Mouse (Mus musculus) hindbrain, embryonic 12.5 days (tissue): Measurements from ENCODE around the gene Cd276. TPM values are rescaled to one million over a fixed set of nuclear protein-coding genes. Genes with fewer than 3 reads are reported as not detected.
A peak's percentile ranks its signal among the peaks of the same experiment; 100 is the strongest.

ENCODE experiments used
- ATAC-seq: fragments of 200-750 bp; cut with Nextera tagmentation; 2 replicates; pipeline ENCODE4 v1.8.0; 2017; ENCODE audit warnings: moderate TSS enrichment; ENCODE audit not compliant: low FRiP score
- H3K27ac ChIP-seq: fragments of 300-500 bp; sonication (generic); 2 replicates; pipeline ENCODE4 v1.5.1; 2016; ENCODE audit warnings: mild to moderate bottlenecking
- H3K27me3 ChIP-seq: fragments of 300-500 bp; sonication (generic); 2 replicates; pipeline ENCODE4 v1.6.1; 2016; ENCODE audit warnings: mild to moderate bottlenecking
- H3K36me3 ChIP-seq: fragments of 300-500 bp; sonication (generic); 2 replicates; pipeline ENCODE4 v1.6.1; 2016; ENCODE audit warnings: mild to moderate bottlenecking
- H3K4me1 ChIP-seq: fragments of 300-500 bp; sonication (generic); 2 replicates; pipeline ENCODE4 v1.6.1; 2016
- H3K4me2 ChIP-seq: fragments of 300-500 bp; sonication (generic); replicated peaks from 2 replicates; pipeline ENCODE4 v1.6.1; 2016; ENCODE audit warnings: mild to moderate bottlenecking
- H3K4me3 ChIP-seq: fragments of 300-500 bp; sonication (generic); 2 replicates; pipeline ENCODE4 v1.5.1; 2016; ENCODE audit warnings: mild to moderate bottlenecking
- H3K9ac ChIP-seq: fragments of 300-500 bp; sonication (generic); 2 replicates; pipeline ENCODE4 v1.6.1; 2016; ENCODE audit warnings: mild to moderate bottlenecking, moderate library complexity
- H3K9me3 ChIP-seq: fragments of 300-500 bp; sonication (generic); replicated peaks from 2 replicates; pipeline ENCODE4 v1.6.1; 2016; ENCODE audit warnings: mild to moderate bottlenecking
- WGBS: fragments of 180-500 bp; shearing (Covaris S2); methylation state at CpG from one replicate; pipeline ENCODE4 v1.1.7; 2016; 5-methylcytosine and 5-hydroxymethylcytosine counted together
- polyA plus RNA-seq: library from polyadenylated mRNA; unstranded; fragments of >200 nt; fragmentation: Nextera tagmentation; extraction: Ambion mirVana; gene quantifications from 2 replicates; pipeline ENCODE4 v1.2.1, GENCODE M21; 2016

Cd276 gene
- polyA plus RNA-seq, 1 experiment from 2014 or later = 45.9 TPM

DNA sequence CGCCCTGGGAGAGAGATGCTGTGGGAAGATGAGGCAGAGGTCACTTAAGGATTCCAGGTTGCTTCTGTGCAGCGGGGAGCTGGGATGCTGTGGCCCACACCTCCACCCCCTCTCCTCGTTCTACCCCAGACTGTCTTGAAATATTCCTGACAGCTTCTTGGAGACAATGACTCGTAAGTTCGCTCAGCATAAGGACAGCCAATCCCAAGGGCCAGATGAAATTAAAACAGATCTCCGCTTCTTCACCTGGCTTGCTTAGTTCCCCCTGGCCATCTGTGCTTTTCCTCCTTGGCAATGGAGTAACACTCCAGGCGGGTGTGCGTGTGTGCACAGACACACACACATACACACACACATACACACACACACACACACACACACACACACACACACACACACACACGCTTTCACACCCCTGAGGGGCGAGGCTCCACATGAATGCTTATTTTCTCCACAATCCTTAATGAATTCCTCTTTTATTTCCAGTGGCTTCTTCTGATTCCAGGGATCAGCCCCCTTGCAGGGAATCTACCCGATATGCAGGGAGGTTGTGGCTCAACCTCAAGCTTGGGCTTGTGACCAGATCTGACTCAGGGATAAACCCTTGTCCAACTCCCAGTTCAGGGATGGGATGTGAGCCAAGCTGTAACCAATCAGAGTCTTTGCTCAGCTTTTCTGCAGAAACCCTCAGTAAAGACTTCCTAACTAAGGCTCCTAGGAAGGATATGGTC is 8.4 kb downstream of the Cd276 start:
- ATAC-seq = no peak

DNA sequence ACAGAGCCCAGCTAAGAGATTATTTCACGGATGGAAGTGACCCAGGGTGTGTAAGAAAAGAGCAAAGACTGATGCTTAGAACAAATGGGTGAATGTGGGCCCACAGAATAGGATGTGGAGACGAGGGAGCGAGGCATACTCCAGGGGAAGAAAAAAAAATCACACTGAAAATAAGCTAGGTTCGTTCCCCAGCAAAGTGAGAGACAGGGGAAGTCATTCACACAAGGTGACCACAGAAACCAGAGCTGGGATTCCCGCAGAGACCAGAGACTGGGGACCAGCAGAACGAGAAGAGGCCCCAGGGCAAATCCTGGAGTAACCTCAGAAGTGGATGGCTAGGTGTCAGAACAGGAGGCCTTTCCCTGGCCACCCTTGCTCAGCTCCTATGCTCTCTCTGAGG is 9.8 kb downstream of the Cd276 start:
- Histone ChIP-seq H3K36me3 (no peaks in the 10 kb centered on the region), H3K27ac (no peak overlapping the region), H3K27me3 (no peaks in the 10 kb centered on the region), H3K9me3 (no peaks in the 10 kb centered on the region), H3K4me3 (no peak overlapping the region), H3K4me2 (no peak overlapping the region), H3K4me1 (peaks cover 30% of the 10 kb centered on the region), H3K9ac (no peak overlapping the region)
- ATAC-seq = no peak
- 78% methylated on average over 6 of the region's 6 CpGs for WGBS

More for the DNA sequence above, 8.4 kb downstream of the Cd276 start:
- Histone ChIP-seq H3K27me3 (no peaks in the 10 kb centered on the region), H3K4me1 (peaks cover 28% of the 10 kb centered on the region), H3K27ac (no peak overlapping the region), H3K4me2 (no peak overlapping the region), H3K36me3 (no peaks in the 10 kb centered on the region), H3K4me3 (no peak overlapping the region), H3K9me3 (no peaks in the 10 kb centered on the region), H3K9ac (no peak overlapping the region)
- WGBS = 84% methylated on average over 11 of the region's 11 CpGs

DNA sequence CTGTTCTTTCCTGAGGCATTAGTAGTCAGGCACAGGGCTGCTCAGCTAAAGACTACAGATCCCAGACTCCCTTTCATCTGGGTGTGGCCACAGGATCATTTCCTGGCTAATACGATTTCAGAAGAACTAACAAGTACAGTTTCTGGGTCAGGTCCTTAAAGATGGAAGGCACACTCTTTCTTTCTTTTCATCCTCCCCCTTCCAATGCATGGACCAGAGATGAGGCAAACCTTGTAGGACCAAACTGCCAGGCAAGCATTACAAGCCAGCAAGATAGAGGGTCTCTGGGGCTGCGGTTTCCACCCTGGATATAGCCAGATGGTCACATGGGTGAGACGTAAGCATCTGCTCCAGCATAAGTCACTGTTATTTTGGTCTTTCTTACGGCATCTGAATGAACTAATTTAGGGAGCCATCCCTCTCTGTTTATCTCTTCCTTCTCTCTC is 10.3 kb downstream of the Cd276 start:
- Histone ChIP-seq H3K4me3 (no peak overlapping the region), H3K9me3 (no peaks in the 10 kb centered on the region), H3K27me3 (no peaks in the 10 kb centered on the region), H3K27ac (no peak overlapping the region), H3K4me1 (peaks cover 30% of the 10 kb centered on the region), H3K4me2 (0 out of 2 replicates have a peak overlapping the region, but pooled peaks have one; percentile 5), H3K36me3 (no peaks in the 10 kb centered on the region), H3K9ac (no peak overlapping the region)
- ATAC-seq = no peak
- 76% methylated on average over 4 of the region's 4 CpGs for WGBS

DNA sequence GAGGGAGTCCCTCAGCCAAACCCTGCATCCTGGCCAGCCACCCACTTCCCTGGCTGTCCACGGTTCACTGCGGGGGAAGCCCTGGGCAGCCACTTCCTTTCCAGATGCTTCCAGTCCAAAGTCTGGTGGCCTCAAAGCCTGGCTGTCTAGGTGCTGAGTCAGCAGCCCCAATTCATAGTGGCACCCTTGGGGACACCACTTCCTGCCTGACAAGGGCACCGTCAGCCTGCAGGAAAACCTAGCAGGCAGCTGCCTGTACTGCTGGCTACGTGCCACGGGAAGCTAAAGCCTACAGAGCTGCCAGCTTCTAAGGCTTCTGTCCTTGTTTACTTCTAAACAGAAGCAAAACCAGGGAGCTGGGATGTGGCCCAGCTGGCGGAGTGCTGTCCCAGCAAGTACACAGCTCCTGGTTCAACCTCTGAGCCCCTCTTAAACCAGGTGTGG is 13.3 kb downstream of the Cd276 start:
- 63% methylated on average over 6 of the region's 6 CpGs for WGBS
- Histone ChIP-seq H3K9ac (no peak overlapping the region), H3K27me3 (no peaks in the 10 kb centered on the region), H3K4me2 (no peak overlapping the region), H3K4me3 (no peak overlapping the region), H3K4me1 (peaks cover 16% of the 10 kb centered on the region), H3K27ac (0 out of 2 replicates have a peak overlapping the region, but pooled peaks have one; percentile 35), H3K36me3 (peaks cover 16% of the 10 kb centered on the region), H3K9me3 (no peaks in the 10 kb centered on the region)
- ATAC-seq = no peak

DNA sequence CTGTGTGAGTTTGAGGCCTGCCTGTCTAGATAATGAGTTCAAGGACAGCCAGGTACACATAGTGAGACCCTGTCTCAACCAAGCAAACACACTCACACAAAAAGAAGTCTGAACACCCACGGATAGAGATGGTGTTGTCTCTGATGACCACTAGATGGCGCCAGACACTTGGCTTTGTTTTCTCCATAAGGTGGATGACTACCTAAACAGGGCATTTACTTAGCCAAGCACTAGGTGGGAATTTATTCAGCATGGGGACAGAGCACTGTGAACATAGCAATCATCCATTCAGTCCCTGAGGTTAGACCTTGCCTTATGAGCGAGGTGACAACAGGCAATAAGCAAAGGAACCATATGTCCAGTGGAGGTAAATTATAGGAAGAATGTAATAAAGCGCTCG is 15.4 kb downstream of the Cd276 start:
- Histone ChIP-seq H3K27me3 (no peaks in the 10 kb centered on the region), H3K4me1 (peaks cover 11% of the 10 kb centered on the region), H3K4me3 (no peak overlapping the region), H3K4me2 (no peak overlapping the region), H3K9me3 (no peaks in the 10 kb centered on the region), H3K27ac (no peak overlapping the region), H3K36me3 (peaks cover 23% of the 10 kb centered on the region), H3K9ac (no peak overlapping the region)
- no peak for ATAC-seq
- WGBS = 50% methylated on average over 5 of the region's 5 CpGs

DNA sequence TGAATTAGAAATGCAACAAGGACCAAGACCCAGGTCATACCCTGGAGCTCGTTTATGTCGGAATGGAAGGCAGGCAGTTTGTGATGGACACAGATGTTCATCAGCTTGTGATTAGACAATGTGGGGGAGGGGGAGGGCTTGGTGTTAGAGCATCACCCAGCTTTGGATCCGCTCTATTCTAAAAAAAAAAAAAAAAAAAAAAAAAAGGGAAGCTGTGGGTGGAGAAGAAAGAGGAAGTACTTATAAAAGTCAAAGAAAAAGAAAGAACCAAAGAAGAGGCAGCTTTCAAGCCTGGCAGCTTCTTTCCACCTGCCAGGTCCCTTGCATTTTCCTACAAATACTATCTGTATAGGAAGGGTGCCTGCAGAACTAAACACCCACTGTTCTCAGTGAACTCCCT is 17.5 kb downstream of the Cd276 start:
- H3K27me3 ChIP-seq = no peaks in the 10 kb centered on the region
- H3K4me2 ChIP-seq = no peak overlapping the region
- H3K9ac ChIP-seq = no peak overlapping the region
- no peak for ATAC-seq
- no peak overlapping the region for H3K4me3 ChIP-seq
- H3K4me1 ChIP-seq = peaks cover 11% of the 10 kb centered on the region
- WGBS = 83% methylated on average over 3 of the region's 3 CpGs
- H3K36me3 ChIP-seq = peaks cover 35% of the 10 kb centered on the region
- no peaks in the 10 kb centered on the region for H3K9me3 ChIP-seq
- H3K27ac ChIP-seq = no peak overlapping the region

DNA sequence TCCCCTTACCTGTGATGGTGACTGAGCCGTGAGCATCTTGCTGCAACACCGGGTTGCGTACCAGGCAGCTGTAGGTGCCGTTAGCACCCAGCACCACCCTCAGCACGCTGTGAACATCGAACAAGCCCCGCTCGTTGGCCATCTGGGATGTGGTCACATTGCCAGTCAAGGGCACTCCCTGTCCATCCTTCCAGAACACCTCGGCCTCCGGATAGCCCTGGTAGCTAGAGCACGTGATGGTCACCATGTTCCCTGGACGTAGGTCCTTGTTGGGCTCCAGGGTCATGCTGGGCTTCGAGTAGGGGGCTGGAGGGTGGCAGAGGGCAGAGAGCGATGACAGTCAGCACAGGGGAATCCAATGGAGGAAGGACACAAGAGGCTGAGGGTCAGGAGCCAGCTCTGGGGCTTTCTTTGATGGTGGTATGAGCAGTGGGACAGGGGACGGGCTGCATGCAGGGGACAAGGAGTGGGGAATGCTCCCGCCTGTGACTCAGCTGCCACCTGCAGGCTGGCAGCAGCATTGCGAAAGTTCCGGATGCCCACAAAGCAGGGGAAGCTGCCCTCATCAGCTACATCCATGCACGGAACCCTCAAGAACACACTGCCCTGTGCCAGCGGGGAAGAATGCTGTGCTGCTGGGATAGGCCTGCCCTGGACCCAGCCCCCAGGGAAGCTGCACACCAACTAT is 19.6 kb downstream of the Cd276 start:
- H3K36me3 ChIP-seq = peaks cover 37% of the 10 kb centered on the region
- H3K4me1 ChIP-seq = no peaks in the 10 kb centered on the region
- WGBS = 80% methylated on average over 20 of the region's 20 CpGs
- no peak overlapping the region for H3K4me2 ChIP-seq
- ATAC-seq = peak; percentile 67
- no peak overlapping the region for H3K27ac ChIP-seq
- H3K4me3 ChIP-seq = no peak overlapping the region
- no peaks in the 10 kb centered on the region for H3K27me3 ChIP-seq
- no peaks in the 10 kb centered on the region for H3K9me3 ChIP-seq
- no peak overlapping the region for H3K9ac ChIP-seq

DNA sequence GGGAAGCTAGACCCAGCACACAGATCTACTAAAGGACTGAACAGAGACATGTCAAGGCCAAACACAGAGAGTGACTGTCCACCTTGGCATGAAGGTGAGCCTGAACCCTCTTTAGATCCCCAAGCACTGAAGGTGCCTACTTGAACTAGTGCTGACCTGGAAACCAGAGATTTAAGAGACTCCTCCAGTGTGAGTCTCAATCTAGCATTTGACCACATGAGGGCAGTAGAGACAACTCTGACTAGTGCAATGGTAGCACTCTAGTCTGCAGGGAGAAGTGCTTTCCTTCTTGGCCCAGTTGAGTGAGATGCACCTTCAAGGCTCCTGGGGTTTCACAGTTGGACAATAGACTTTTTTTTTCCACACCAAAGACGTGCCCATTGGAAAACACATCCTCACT is 20.5 kb downstream of the Cd276 start:
- no peak for ATAC-seq
- Histone ChIP-seq H3K9ac (no peak overlapping the region), H3K27ac (no peak overlapping the region), H3K9me3 (no peaks in the 10 kb centered on the region), H3K4me2 (no peak overlapping the region), H3K27me3 (no peaks in the 10 kb centered on the region), H3K4me1 (no peaks in the 10 kb centered on the region), H3K4me3 (no peak overlapping the region), H3K36me3 (peaks cover 45% of the 10 kb centered on the region)
- WGBS = 33% methylated on average over 1 of the region's 1 CpGs

DNA sequence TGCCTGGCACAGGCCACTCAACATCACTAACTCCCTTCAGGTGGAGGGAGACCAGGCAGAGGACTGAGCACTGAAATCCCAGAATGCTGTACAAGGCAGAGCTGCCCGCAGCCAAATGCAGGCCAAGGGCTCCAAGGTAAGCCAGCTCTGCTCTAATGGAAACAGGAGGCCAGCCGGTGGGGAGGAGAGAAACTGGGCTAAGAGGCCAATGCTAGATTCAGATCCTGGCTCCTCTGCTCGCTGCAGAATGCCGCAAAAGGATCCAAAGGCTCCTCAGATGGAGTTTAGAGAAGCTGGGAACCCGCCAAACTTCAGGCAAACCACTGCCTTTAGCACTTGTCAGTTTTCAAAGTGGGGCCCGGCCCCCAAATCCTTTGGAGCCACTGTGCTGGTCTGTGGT is 21.9 kb downstream of the Cd276 start:
- peaks cover 47% of the 10 kb centered on the region for H3K36me3 ChIP-seq
- 92% methylated on average over 6 of the region's 6 CpGs for WGBS

DNA sequence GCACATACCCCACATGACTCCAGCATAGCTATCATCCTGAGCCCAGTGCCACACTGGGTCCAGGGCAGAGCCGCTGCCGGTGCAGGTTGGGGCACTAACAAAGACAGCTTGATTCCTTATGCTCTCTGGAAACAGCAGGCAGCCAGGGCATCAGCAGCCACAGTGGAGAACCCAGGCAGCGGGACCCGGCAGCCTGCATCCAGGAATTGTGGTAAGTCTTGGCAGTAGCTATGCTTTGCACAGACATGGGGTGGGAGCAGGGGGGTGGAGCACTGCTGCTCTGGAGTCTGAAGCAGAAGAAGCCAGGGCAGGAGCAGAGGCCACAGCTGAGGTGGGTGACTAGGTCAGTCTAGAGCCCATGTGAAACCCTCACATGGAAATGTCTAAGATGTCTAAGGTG is 23.0 kb downstream of the Cd276 start:
- no peak overlapping the region for H3K27ac ChIP-seq
- no peaks in the 10 kb centered on the region for H3K27me3 ChIP-seq
- no peak for ATAC-seq
- H3K4me3 ChIP-seq = no peak overlapping the region
- peaks cover 41% of the 10 kb centered on the region for H3K36me3 ChIP-seq
- no peak overlapping the region for H3K9ac ChIP-seq
- no peak overlapping the region for H3K4me2 ChIP-seq
- 87% methylated on average over 4 of the region's 4 CpGs for WGBS
- H3K9me3 ChIP-seq = no peaks in the 10 kb centered on the region
- peaks cover 4% of the 10 kb centered on the region; the same call in 1 of the 2 replicates for H3K4me1 ChIP-seq

More for the DNA sequence above, 21.9 kb downstream of the Cd276 start:
- Histone ChIP-seq H3K9me3 (no peaks in the 10 kb centered on the region), H3K4me1 (no peaks in the 10 kb centered on the region), H3K9ac (no peak overlapping the region), H3K27me3 (no peaks in the 10 kb centered on the region), H3K4me3 (no peak overlapping the region), H3K4me2 (no peak overlapping the region), H3K27ac (no peak overlapping the region)
- ATAC-seq = no peak

DNA sequence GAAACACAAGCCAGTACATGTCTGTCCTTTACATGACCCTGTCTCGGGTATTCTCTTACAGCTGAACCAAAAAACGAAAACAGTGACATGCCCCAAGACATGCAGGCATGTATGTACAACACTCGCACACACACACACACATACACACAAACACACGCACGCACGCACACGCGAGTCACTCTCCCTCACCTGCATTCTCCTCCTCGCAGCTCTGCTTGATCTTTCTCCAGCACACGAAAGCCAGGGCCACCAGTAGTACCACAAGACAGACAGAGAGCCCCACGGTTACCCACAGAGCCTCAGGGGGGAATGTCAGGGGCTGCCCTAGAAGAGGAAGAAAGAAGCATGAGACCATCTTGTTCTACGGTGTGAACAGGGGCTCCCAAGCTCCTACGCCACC is 24.8 kb downstream of the Cd276 start:
- ATAC-seq = no peak
- H3K4me2 ChIP-seq = no peak overlapping the region
- 93% methylated on average over 13 of the region's 13 CpGs for WGBS
- H3K4me3 ChIP-seq = no peak overlapping the region
- no peaks in the 10 kb centered on the region for H3K27me3 ChIP-seq
- peaks cover 45% of the 10 kb centered on the region for H3K36me3 ChIP-seq
- H3K4me1 ChIP-seq = peaks cover 11% of the 10 kb centered on the region
- no peaks in the 10 kb centered on the region for H3K9me3 ChIP-seq
- H3K27ac ChIP-seq = no peak overlapping the region
- no peak overlapping the region for H3K9ac ChIP-seq

DNA sequence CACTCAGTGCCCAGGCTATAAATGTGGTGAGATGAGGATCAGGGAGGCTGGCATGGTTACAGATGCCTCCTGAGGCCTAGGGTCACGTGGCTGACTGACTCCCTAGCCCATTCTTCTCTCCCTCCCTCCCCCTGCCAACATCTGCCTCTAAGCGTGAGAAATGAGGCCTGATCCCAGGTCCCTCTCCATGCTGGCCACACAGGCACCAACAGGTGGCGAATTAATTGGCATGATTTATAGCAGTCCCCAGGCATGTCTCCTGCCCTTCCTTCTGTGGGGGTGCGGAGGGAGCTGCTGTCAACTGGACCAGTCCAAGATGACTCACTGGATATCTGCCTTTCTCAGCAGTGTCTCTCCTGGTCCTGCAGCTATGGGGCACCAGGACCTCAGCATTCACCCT is 27.4 kb downstream of the Cd276 start:
- H3K4me1 ChIP-seq = peaks cover 11% of the 10 kb centered on the region
- no peak overlapping the region for H3K27ac ChIP-seq
- peaks cover 40% of the 10 kb centered on the region for H3K36me3 ChIP-seq
- ATAC-seq = no peak
- H3K9me3 ChIP-seq = no peaks in the 10 kb centered on the region
- no peak overlapping the region for H3K4me2 ChIP-seq
- H3K4me3 ChIP-seq = no peak overlapping the region
- H3K27me3 ChIP-seq = no peaks in the 10 kb centered on the region
- WGBS = 50% methylated on average over 4 of the region's 4 CpGs
- H3K9ac ChIP-seq = no peak overlapping the region

DNA sequence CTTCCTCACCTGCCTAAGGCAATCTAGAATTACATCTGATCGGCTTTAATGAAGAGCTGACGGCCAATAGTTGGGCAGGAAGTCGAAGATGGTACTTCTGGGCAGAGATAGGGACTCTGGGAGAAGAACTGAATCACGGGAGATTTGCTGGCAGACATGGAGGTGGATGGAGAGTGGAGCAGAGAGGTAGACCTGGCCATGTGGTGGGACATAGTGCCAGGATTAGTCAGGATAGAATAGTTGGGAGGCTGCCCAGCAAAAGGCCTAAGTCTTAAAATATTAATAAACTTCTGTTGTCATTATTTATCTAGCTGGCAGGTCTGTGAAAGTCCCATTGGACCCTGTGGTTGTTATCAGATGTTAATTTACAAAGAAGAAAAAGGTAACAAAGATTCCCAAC is 30.1 kb downstream of the Cd276 start:
- WGBS = 89% methylated on average over 4 of the region's 4 CpGs
- Histone ChIP-seq H3K27me3 (no peaks in the 10 kb centered on the region), H3K4me1 (peaks cover 11% of the 10 kb centered on the region), H3K9ac (no peak overlapping the region), H3K27ac (no peak overlapping the region), H3K9me3 (no peaks in the 10 kb centered on the region), H3K36me3 (peaks cover 34% of the 10 kb centered on the region), H3K4me2 (no peak overlapping the region), H3K4me3 (no peak overlapping the region)
- no peak for ATAC-seq
